Mouse (Mus musculus) heart, postnatal 0 days (tissue): ENCODE data around the gene Tufm.

Source experiments
- CTCF ChIP-seq: IDR thresholded peaks from 2 replicates; pipeline ENCODE4 v1.5.1; 2016; ENCODE audit warnings: antibody characterized with exemption, control low read depth, low read depth
- EP300 ChIP-seq: IDR thresholded peaks from 2 replicates; pipeline ENCODE4 v1.6.1; 2016; ENCODE audit warnings: antibody characterized with exemption, low read depth

- TF ChIP-seq EP300 (no peak), CTCF (no peak)
Measured at GRCm38 (mm10) chr7:126491973-126492372, 4.8 kb downstream of the Tufm start.
